Mouse (Mus musculus) lung, embryonic 15.5 days (tissue): ENCODE measurements around the gene Evc. TPM values are rescaled to one million over a fixed set of nuclear protein-coding genes. Genes with fewer than 3 reads are reported as not detected.

ENCODE experiments used
- ATAC-seq: fragments of 200-750 bp; cut with Nextera tagmentation; 2 replicates; pipeline ENCODE4 v1.8.0; 2017; ENCODE audit warnings: moderate number of reproducible peaks, borderline replicate concordance; ENCODE audit not compliant: low FRiP score, low TSS enrichment; ENCODE audit errors: extremely low read depth
- H3K27ac ChIP-seq: fragments of 300-500 bp; sonication (generic); 2 replicates; pipeline ENCODE4 v1.5.1; 2015; ENCODE audit warnings: moderate library complexity, mild to moderate bottlenecking, inconsistent platforms
- H3K27me3 ChIP-seq: fragments of 300-500 bp; sonication (generic); 2 replicates; pipeline ENCODE4 v1.6.1; 2015; ENCODE audit warnings: inconsistent platforms
- H3K36me3 ChIP-seq: fragments of 300-500 bp; sonication (generic); 2 replicates; pipeline ENCODE4 v1.6.1; 2015; ENCODE audit warnings: inconsistent platforms
- H3K4me1 ChIP-seq: fragments of 300-500 bp; sonication (generic); 2 replicates; pipeline ENCODE4 v1.6.1; 2015; ENCODE audit warnings: inconsistent platforms
- H3K4me2 ChIP-seq: fragments of 300-500 bp; sonication (generic); 2 replicates; pipeline ENCODE4 v1.6.1; 2015; ENCODE audit warnings: inconsistent platforms, mild to moderate bottlenecking, moderate library complexity
- H3K4me3 ChIP-seq: fragments of 300-500 bp; sonication (generic); 2 replicates; pipeline ENCODE4 v1.5.1; 2015; ENCODE audit warnings: mild to moderate bottlenecking, inconsistent platforms
- H3K9ac ChIP-seq: fragments of 300-500 bp; sonication (generic); 2 replicates; pipeline ENCODE4 v1.6.1; 2015; ENCODE audit warnings: inconsistent platforms
- H3K9me3 ChIP-seq: fragments of 300-500 bp; sonication (generic); 2 replicates; pipeline ENCODE4 v1.6.1; 2016; ENCODE audit warnings: inconsistent platforms
- WGBS: fragments of 180-500 bp; shearing (Covaris S2); methylation state at CpG from one replicate; pipeline ENCODE4 v1.1.7; 2015; 5-methylcytosine and 5-hydroxymethylcytosine counted together
- polyA plus RNA-seq: library from polyadenylated mRNA; unstranded; fragments of >200 nt; fragmentation: Nextera tagmentation; extraction: Ambion mirVana; gene quantifications from 2 replicates; pipeline ENCODE4 v1.2.1, GENCODE M21; 2015

The Evc gene
- polyA plus RNA-seq, 1 experiment from 2014 or later: 19.8 TPM

GRCm38 (mm10) chr5:37248870-37249269, 87.8 kb downstream of the Evc start:
- no peak for ATAC-seq
- 63% methylated on average over 3 of the region's 3 CpGs for WGBS

GRCm38 (mm10) chr5:37247456-37247855, 89.2 kb downstream of the Evc start:
- H3K4me2 ChIP-seq: no peak overlapping the region
- H3K4me3 ChIP-seq: no peak overlapping the region
- 25% methylated on average over 4 of the region's 4 CpGs for WGBS
- H3K27me3 ChIP-seq: peaks cover 54% of the 10 kb centered on the region
- H3K9me3 ChIP-seq: no peaks in the 10 kb centered on the region
- ATAC-seq: no peak
- no peaks in the 10 kb centered on the region for H3K36me3 ChIP-seq
- H3K4me1 ChIP-seq: peaks cover 4% of the 10 kb centered on the region
- no peak overlapping the region for H3K27ac ChIP-seq
- H3K9ac ChIP-seq: no peak overlapping the region

More at GRCm38 (mm10) chr5:37248870-37249269, 87.8 kb downstream of the Evc start:
- H3K27me3 ChIP-seq: peaks cover 40% of the 10 kb centered on the region
- no peak overlapping the region for H3K27ac ChIP-seq
- H3K4me2 ChIP-seq: no peak overlapping the region
- 0 out of 2 replicates have a peak, but pooled peaks cover 3% of the 10 kb centered on the region for H3K4me1 ChIP-seq
- no peak overlapping the region for H3K4me3 ChIP-seq
- no peak overlapping the region for H3K9ac ChIP-seq
- no peaks in the 10 kb centered on the region for H3K9me3 ChIP-seq
- no peaks in the 10 kb centered on the region for H3K36me3 ChIP-seq

GRCm38 (mm10) chr5:37246138-37246910, 90.4 kb downstream of the Evc start:
- no peak overlapping the region for H3K9ac ChIP-seq
- H3K4me1 ChIP-seq: peaks cover 15% of the 10 kb centered on the region
- no peaks in the 10 kb centered on the region for H3K36me3 ChIP-seq
- H3K9me3 ChIP-seq: no peaks in the 10 kb centered on the region
- peaks cover 65% of the 10 kb centered on the region for H3K27me3 ChIP-seq
- 2% methylated on average over 28 of the region's 37 CpGs for WGBS
- no peak for ATAC-seq
- H3K4me2 ChIP-seq: peak overlapping the region; percentile 60
- no peak overlapping the region for H3K27ac ChIP-seq
- peak overlapping the region; percentile 41 for H3K4me3 ChIP-seq

- peaks cover 15% of the 10 kb centered on the region for H3K4me1 ChIP-seq
- H3K4me3 ChIP-seq: peak overlapping the region; percentile 41
- H3K27ac ChIP-seq: no peak overlapping the region
- H3K27me3 ChIP-seq: peaks cover 72% of the 10 kb centered on the region
- H3K4me2 ChIP-seq: peak overlapping the region; percentile 60
- H3K36me3 ChIP-seq: no peaks in the 10 kb centered on the region
- 0 out of 2 replicates have a peak, but pooled peaks have one; percentile 10 for ATAC-seq
- no peaks in the 10 kb centered on the region for H3K9me3 ChIP-seq
- under 1% methylated on average over 36 of the region's 42 CpGs for WGBS
- H3K9ac ChIP-seq: no peak overlapping the region
Observed at GRCm38 (mm10) chr5:37245651-37246050, 91.0 kb downstream of the Evc start.

- Histone ChIP-seq H3K4me2 (peak overlapping the region; percentile 60; the same call in 1 of the 2 replicates), H3K4me3 (no peak overlapping the region), H3K36me3 (no peaks in the 10 kb centered on the region), H3K9me3 (no peaks in the 10 kb centered on the region), H3K4me1 (peaks cover 15% of the 10 kb centered on the region), H3K27me3 (peaks cover 81% of the 10 kb centered on the region), H3K9ac (no peak overlapping the region), H3K27ac (peak overlapping the region; percentile 12; the same call in 1 of the 2 replicates)
- ATAC-seq: no peak
- WGBS: 37% methylated on average over 9 of the region's 9 CpGs
Observed at GRCm38 (mm10) chr5:37244666-37245242, 91.9 kb downstream of the Evc start.

- Histone ChIP-seq H3K4me2 (no peak overlapping the region), H3K36me3 (no peaks in the 10 kb centered on the region), H3K4me1 (peaks cover 15% of the 10 kb centered on the region), H3K27me3 (peaks cover 84% of the 10 kb centered on the region), H3K4me3 (no peak overlapping the region), H3K9me3 (no peaks in the 10 kb centered on the region), H3K27ac (no peak overlapping the region), H3K9ac (no peak overlapping the region)
- ATAC-seq: no peak
- 5% methylated on average over 13 of the region's 13 CpGs for WGBS
Observed at GRCm38 (mm10) chr5:37244161-37244560, 92.5 kb downstream of the Evc start.

GRCm38 (mm10) chr5:37243169-37243886, 93.4 kb downstream of the Evc start:
- Histone ChIP-seq H3K4me3 (no peak overlapping the region), H3K36me3 (no peaks in the 10 kb centered on the region), H3K27me3 (peaks cover 84% of the 10 kb centered on the region), H3K9ac (no peak overlapping the region), H3K9me3 (no peaks in the 10 kb centered on the region), H3K4me2 (no peak overlapping the region), H3K27ac (no peak overlapping the region), H3K4me1 (peaks cover 15% of the 10 kb centered on the region)
- 1% methylated on average over 19 of the region's 19 CpGs for WGBS
- no peak for ATAC-seq

- Histone ChIP-seq H3K27ac (no peak overlapping the region), H3K9me3 (no peaks in the 10 kb centered on the region), H3K4me2 (peak overlapping the region; percentile 60), H3K4me3 (peak overlapping the region; percentile 33), H3K27me3 (peaks cover 79% of the 10 kb centered on the region), H3K4me1 (peaks cover 15% of the 10 kb centered on the region), H3K9ac (no peak overlapping the region), H3K36me3 (no peaks in the 10 kb centered on the region)
- ATAC-seq: no peak
- 13% methylated on average over 44 of the region's 44 CpGs for WGBS
Observed at GRCm38 (mm10) chr5:37242360-37243168, 94.1 kb downstream of the Evc start.

- no peak within 1 kb of the TSS for H3K9ac ChIP-seq
- H3K27me3 ChIP-seq: peaks cover 72% of the 10 kb centered on the region
- WGBS: 1% methylated on average over 39 of the region's 56 CpGs
- no peaks in the 10 kb centered on the region for H3K9me3 ChIP-seq
- ATAC-seq: peak; percentile 74; the same call in 1 of the 2 replicates
- H3K36me3 ChIP-seq: no peaks in the 10 kb centered on the region
- H3K27ac ChIP-seq: no peak within 1 kb of the TSS
- H3K4me3 ChIP-seq: peak within 1 kb of the TSS; percentile 33
- H3K4me2 ChIP-seq: peak within 1 kb of the TSS; percentile 60
- peaks cover 15% of the 10 kb centered on the region for H3K4me1 ChIP-seq
Observed at GRCm38 (mm10) chr5:37241651-37242151, 95.0 kb downstream of the Evc start, which contains the start of gene Crmp1. TSS of gene Crmp1 (plus strand) at chr5:37241940.

- Histone ChIP-seq H3K4me3 (no peak overlapping the region), H3K4me2 (peak overlapping the region; percentile 60)
- whole genome bisulfite sequencing: 15% methylated on average over 9 of the region's 9 CpGs
Observed at GRCm38 (mm10) chr5:37241224-37241623, 95.5 kb downstream of the Evc start.

GRCm38 (mm10) chr5:37240550-37240949, 96.1 kb downstream of the Evc start:
- H3K27ac ChIP-seq: no peak overlapping the region
- H3K9me3 ChIP-seq: no peaks in the 10 kb centered on the region
- peaks cover 12% of the 10 kb centered on the region for H3K4me1 ChIP-seq
- H3K4me2 ChIP-seq: no peak overlapping the region
- ATAC-seq: no peak
- H3K4me3 ChIP-seq: no peak overlapping the region
- H3K36me3 ChIP-seq: no peaks in the 10 kb centered on the region
- no peak overlapping the region for H3K9ac ChIP-seq
- peaks cover 61% of the 10 kb centered on the region for H3K27me3 ChIP-seq
- 4% methylated on average over 5 of the region's 5 CpGs for whole genome bisulfite sequencing

More at GRCm38 (mm10) chr5:37241224-37241623, 95.5 kb downstream of the Evc start:
- Histone ChIP-seq H3K27me3 (peaks cover 67% of the 10 kb centered on the region), H3K27ac (no peak overlapping the region), H3K4me1 (peaks cover 15% of the 10 kb centered on the region), H3K9me3 (no peaks in the 10 kb centered on the region), H3K9ac (no peak overlapping the region), H3K36me3 (no peaks in the 10 kb centered on the region)
- no peak for ATAC-seq
